21 mouse cellular contexts compared by ENCODE assay signal in the genomic region with DNA sequence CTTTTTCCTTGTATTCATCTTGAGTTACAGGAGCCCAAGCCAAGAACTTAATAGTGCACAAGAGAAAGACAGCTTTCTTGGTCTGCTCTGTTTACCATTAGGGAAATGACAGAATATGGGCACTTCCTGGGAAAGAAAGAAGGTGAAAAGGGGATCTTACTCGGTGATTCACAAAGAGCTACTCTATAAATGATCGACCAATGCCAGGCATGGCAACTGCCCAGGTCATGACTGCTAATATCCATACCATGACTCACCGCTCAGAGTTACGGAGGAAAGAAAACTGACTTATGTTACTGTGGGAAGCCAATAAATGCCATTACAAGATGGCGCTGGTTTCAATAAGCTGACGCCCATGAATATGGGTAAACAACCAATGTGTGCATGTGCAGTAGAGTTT.
"Had no signal": no experiment of that assay in that cellular context is flagged by ENCODE, and none has a peak within 500 bp of the region (broad histone marks: within the 10 kb centered on the region; RNA-seq: fewer than 3 reads in every experiment).

No protein-coding gene starts in this region.

- DNase-seq: gastrocnemius, postnatal 14 days; gastrocnemius, postnatal 36 days; heart, adult 11 months; heart, postnatal 14 days; heart, postnatal 36 days; kidney, adult 11 months; liver; liver, embryonic 13.5 days had no signal

- H3K9ac ChIP-seq: heart, embryonic 13.5 days; heart, embryonic 15.5 days; hindbrain, embryonic 13.5 days; hindbrain, embryonic 15.5 days; limb, embryonic 12.5 days; liver, embryonic 13.5 days; liver, embryonic 15.5 days had no signal

- H3K27ac ChIP-seq: heart, embryonic 15.5 days; hindbrain, embryonic 13.5 days; hindbrain, embryonic 15.5 days; hindbrain, postnatal 0 days; layer of hippocampus, adult 2 months; left cerebral cortex, adult 2 months; limb, embryonic 10.5 days; limb, embryonic 12.5 days; liver, embryonic 13.5 days; liver, embryonic 15.5 days had no signal

- H3K36me3 ChIP-seq: heart, embryonic 13.5 days; heart, embryonic 15.5 days; hindbrain, embryonic 13.5 days; hindbrain, embryonic 15.5 days; limb, embryonic 10.5 days; limb, embryonic 12.5 days; liver, embryonic 13.5 days; liver, embryonic 15.5 days had no signal

- H3K27me3 ChIP-seq: hindbrain, embryonic 15.5 days; liver, embryonic 13.5 days; liver, embryonic 15.5 days had no signal

- H3K4me3 ChIP-seq: heart, embryonic 13.5 days; heart, embryonic 15.5 days; hindbrain, embryonic 13.5 days; hindbrain, embryonic 15.5 days; layer of hippocampus, adult 2 months; left cerebral cortex, adult 2 months; limb, embryonic 10.5 days; limb, embryonic 12.5 days; liver, embryonic 13.5 days; liver, embryonic 15.5 days had no signal

- H3K9me3 ChIP-seq: heart, embryonic 13.5 days; heart, embryonic 15.5 days; hindbrain, embryonic 13.5 days; hindbrain, embryonic 15.5 days; limb, embryonic 10.5 days; limb, embryonic 12.5 days; liver, embryonic 13.5 days; liver, embryonic 15.5 days had no signal

- H3K4me2 ChIP-seq: heart, embryonic 11.5 days; heart, embryonic 13.5 days; heart, embryonic 15.5 days; hindbrain, embryonic 13.5 days; hindbrain, embryonic 15.5 days; limb, embryonic 12.5 days; liver, embryonic 11.5 days; liver, embryonic 13.5 days; liver, embryonic 15.5 days had no signal

- ATAC-seq: hindbrain, postnatal 0 days; intestine, embryonic 16.5 days had no signal

- H3K4me1 ChIP-seq: liver, embryonic 13.5 days; liver, embryonic 15.5 days had no signal
